Mouse (Mus musculus) lung, embryonic 15.5 days (tissue): Measurements from ENCODE around the gene Plekhb2. TPM values are rescaled to one million over a fixed set of nuclear protein-coding genes. Genes with fewer than 3 reads are reported as not detected.

Source experiments
- ATAC-seq: fragments of 200-750 bp; cut with Nextera tagmentation; 2 replicates; pipeline ENCODE4 v1.8.0; 2017; ENCODE audit warnings: moderate number of reproducible peaks, borderline replicate concordance; ENCODE audit not compliant: low FRiP score, low TSS enrichment; ENCODE audit errors: extremely low read depth
- H3K27ac ChIP-seq: fragments of 300-500 bp; sonication (generic); 2 replicates; pipeline ENCODE4 v1.5.1; 2015; ENCODE audit warnings: moderate library complexity, mild to moderate bottlenecking, inconsistent platforms
- H3K27me3 ChIP-seq: fragments of 300-500 bp; sonication (generic); 2 replicates; pipeline ENCODE4 v1.6.1; 2015; ENCODE audit warnings: inconsistent platforms
- H3K36me3 ChIP-seq: fragments of 300-500 bp; sonication (generic); 2 replicates; pipeline ENCODE4 v1.6.1; 2015; ENCODE audit warnings: inconsistent platforms
- H3K4me1 ChIP-seq: fragments of 300-500 bp; sonication (generic); 2 replicates; pipeline ENCODE4 v1.6.1; 2015; ENCODE audit warnings: inconsistent platforms
- H3K4me2 ChIP-seq: fragments of 300-500 bp; sonication (generic); 2 replicates; pipeline ENCODE4 v1.6.1; 2015; ENCODE audit warnings: inconsistent platforms, mild to moderate bottlenecking, moderate library complexity
- H3K4me3 ChIP-seq: fragments of 300-500 bp; sonication (generic); 2 replicates; pipeline ENCODE4 v1.5.1; 2015; ENCODE audit warnings: mild to moderate bottlenecking, inconsistent platforms
- H3K9ac ChIP-seq: fragments of 300-500 bp; sonication (generic); 2 replicates; pipeline ENCODE4 v1.6.1; 2015; ENCODE audit warnings: inconsistent platforms
- H3K9me3 ChIP-seq: fragments of 300-500 bp; sonication (generic); 2 replicates; pipeline ENCODE4 v1.6.1; 2016; ENCODE audit warnings: inconsistent platforms
- WGBS: fragments of 180-500 bp; shearing (Covaris S2); methylation state at CpG from one replicate; pipeline ENCODE4 v1.1.7; 2015; 5-methylcytosine and 5-hydroxymethylcytosine counted together
- polyA plus RNA-seq: library from polyadenylated mRNA; unstranded; fragments of >200 nt; fragmentation: Nextera tagmentation; extraction: Ambion mirVana; gene quantifications from 2 replicates; pipeline ENCODE4 v1.2.1, GENCODE M21; 2015

Plekhb2 gene
- polyA plus RNA-seq, 1 experiment from 2014 or later = 31.8 TPM

- Histone ChIP-seq H3K27me3 (no peaks in the 10 kb centered on the region), H3K4me3 (no peak overlapping the region), H3K9me3 (no peaks in the 10 kb centered on the region), H3K9ac (no peak overlapping the region), H3K36me3 (peaks cover 18% of the 10 kb centered on the region), H3K27ac (no peak overlapping the region), H3K4me2 (no peak overlapping the region), H3K4me1 (peaks cover 38% of the 10 kb centered on the region)
- 63% methylated on average over 6 of the region's 6 CpGs for WGBS
- no peak for ATAC-seq
Measured at GRCm38 (mm10) chr1:34837951-34838689, 11.7 kb upstream of the Plekhb2 start.

DNA sequence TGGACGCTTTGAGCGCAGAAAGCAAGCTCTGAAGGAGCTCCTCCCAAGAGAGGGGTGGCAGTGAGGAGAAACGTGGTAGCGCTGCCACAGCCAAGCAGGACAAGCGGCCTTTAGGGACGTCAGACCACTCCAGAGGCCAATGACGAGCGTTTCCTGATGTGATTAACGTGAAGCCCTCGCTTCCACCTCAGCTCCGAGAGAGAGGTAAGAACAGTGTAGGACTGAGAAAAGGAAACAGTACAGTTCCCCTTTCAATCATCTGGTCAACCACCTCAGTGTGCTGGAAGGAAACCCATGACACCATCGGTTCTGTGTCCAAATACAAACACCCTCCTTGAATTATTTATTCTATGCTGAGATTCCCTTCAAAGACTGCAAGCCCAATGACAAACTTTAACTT is 10.5 kb upstream of the Plekhb2 start:
- H3K4me2 ChIP-seq = 0 out of 2 replicates have a peak overlapping the region, but pooled peaks have one; percentile 4
- no peak for ATAC-seq
- WGBS = 42% methylated on average over 12 of the region's 12 CpGs
- no peak overlapping the region for H3K27ac ChIP-seq
- peaks cover 41% of the 10 kb centered on the region for H3K4me1 ChIP-seq
- H3K27me3 ChIP-seq = no peaks in the 10 kb centered on the region
- no peaks in the 10 kb centered on the region for H3K9me3 ChIP-seq
- no peak overlapping the region for H3K9ac ChIP-seq
- H3K4me3 ChIP-seq = no peak overlapping the region
- peaks cover 10% of the 10 kb centered on the region for H3K36me3 ChIP-seq

DNA sequence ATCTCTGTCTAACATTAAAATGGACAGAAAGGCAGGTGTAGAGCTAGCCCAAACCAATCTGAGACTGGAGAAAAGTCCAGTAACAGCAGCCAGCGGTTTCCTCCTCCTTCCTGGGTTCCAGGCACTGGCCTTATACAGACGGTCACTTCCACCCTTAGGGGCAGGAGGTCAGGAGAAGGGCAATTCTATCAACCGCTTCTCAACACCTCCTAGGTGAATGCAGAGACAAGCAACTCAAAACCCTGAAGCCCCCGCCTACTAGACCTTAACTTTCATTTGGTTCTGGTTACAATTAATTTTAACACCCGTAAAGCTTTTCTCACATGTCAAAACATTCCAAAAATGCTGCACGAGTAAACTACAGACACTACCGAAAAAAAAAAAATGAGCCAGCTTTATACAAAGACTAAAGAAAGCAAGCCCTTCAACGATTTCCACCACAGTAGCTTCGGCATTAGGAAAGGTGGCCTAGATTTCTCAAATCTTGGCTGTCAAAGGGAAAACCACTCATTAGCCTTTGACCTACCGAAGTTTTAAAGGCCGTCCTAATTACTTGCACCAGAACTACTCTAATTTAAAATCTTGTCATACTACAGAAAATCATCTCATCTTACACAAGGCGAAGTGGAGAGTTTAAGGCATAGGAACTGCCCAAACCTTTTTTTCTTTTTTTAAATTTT is 7.9 kb upstream of the Plekhb2 start:
- Histone ChIP-seq H3K4me3 (peak overlapping the region; percentile 61), H3K4me1 (peaks cover 32% of the 10 kb centered on the region), H3K9ac (peak overlapping the region; percentile 79), H3K27ac (peak overlapping the region; percentile 97), H3K27me3 (no peaks in the 10 kb centered on the region), H3K9me3 (no peaks in the 10 kb centered on the region), H3K4me2 (peak overlapping the region; percentile 77), H3K36me3 (peaks cover 3% of the 10 kb centered on the region; the same call in 1 of the 2 replicates)
- 1% methylated on average over 12 of the region's 12 CpGs for WGBS
- ATAC-seq = no peak

- ATAC-seq = peak; percentile 91
- Histone ChIP-seq H3K27ac (peak overlapping the region; percentile 97), H3K4me1 (peaks cover 29% of the 10 kb centered on the region), H3K9me3 (no peaks in the 10 kb centered on the region), H3K36me3 (0 out of 2 replicates have a peak, but pooled peaks cover under 1% of the 10 kb centered on the region), H3K27me3 (no peaks in the 10 kb centered on the region), H3K4me3 (peak overlapping the region; percentile 61), H3K4me2 (peak overlapping the region; percentile 77), H3K9ac (peak overlapping the region; percentile 79)
- under 1% methylated on average over 45 of the region's 51 CpGs for WGBS
Measured at GRCm38 (mm10) chr1:34842389-34842861, 7.4 kb upstream of the Plekhb2 start.

DNA sequence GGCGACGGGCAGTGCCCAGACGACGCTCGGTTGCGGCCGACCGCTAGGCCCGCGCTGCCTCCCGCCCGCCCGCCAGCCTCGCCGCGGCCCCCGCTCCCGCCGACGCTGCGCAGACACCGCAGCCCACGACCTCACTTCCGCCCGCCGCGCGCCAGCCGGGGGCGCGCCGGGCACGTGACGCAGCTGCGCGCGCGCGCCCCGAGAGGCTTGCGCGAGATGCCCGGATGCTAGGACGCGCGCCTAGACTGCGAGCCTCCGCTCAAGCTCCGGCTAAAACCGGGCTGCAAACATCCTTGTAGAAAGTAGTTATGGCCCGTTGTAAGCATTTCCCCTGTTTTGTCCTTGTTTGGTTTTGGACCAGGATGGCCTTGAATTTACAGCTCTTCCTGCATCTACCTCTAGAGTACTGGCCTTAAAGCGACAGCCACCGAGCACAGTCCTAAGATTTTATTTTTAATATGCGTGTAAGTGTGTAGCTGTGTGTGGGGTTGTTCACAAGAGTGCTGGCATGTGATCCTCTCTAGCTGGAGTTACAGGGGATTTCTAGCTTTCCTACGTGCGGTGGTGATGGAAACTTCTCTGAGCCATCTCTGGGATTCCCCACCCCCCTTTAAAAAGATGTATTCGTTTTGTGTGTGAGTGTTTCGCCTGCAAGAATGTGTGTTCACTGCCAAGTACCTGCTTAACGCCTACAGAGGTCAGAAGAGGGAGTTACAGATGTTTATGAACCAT is 6.7 kb upstream of the Plekhb2 start, which contains the start of gene Fam168b:
Gene Fam168b, minus strand, starts transcription at position 179 of the 732 bp plus-strand sequence.
- Histone ChIP-seq H3K27ac (peak within 1 kb of the TSS; percentile 97), H3K36me3 (no peaks in the 10 kb centered on the region), H3K9me3 (no peaks in the 10 kb centered on the region), H3K9ac (peak within 1 kb of the TSS; percentile 79), H3K27me3 (no peaks in the 10 kb centered on the region), H3K4me1 (peaks cover 26% of the 10 kb centered on the region), H3K4me3 (peak within 1 kb of the TSS; percentile 61), H3K4me2 (peak within 1 kb of the TSS; percentile 77)
- peak; percentile 92 for ATAC-seq
- under 1% methylated on average over 59 of the region's 59 CpGs for WGBS

- H3K4me3 ChIP-seq = no peak overlapping the region
- no peaks in the 10 kb centered on the region for H3K9me3 ChIP-seq
- no peaks in the 10 kb centered on the region for H3K36me3 ChIP-seq
- H3K4me2 ChIP-seq = no peak overlapping the region
- H3K4me1 ChIP-seq = 0 out of 2 replicates have a peak, but pooled peaks cover 4% of the 10 kb centered on the region
- no peak overlapping the region for H3K9ac ChIP-seq
- no peak overlapping the region for H3K27ac ChIP-seq
- ATAC-seq = no peak
- 77% methylated on average over 3 of the region's 3 CpGs for WGBS
- H3K27me3 ChIP-seq = no peaks in the 10 kb centered on the region
Measured at GRCm38 (mm10) chr1:34847070-34847469, 2.7 kb upstream of the Plekhb2 start.

DNA sequence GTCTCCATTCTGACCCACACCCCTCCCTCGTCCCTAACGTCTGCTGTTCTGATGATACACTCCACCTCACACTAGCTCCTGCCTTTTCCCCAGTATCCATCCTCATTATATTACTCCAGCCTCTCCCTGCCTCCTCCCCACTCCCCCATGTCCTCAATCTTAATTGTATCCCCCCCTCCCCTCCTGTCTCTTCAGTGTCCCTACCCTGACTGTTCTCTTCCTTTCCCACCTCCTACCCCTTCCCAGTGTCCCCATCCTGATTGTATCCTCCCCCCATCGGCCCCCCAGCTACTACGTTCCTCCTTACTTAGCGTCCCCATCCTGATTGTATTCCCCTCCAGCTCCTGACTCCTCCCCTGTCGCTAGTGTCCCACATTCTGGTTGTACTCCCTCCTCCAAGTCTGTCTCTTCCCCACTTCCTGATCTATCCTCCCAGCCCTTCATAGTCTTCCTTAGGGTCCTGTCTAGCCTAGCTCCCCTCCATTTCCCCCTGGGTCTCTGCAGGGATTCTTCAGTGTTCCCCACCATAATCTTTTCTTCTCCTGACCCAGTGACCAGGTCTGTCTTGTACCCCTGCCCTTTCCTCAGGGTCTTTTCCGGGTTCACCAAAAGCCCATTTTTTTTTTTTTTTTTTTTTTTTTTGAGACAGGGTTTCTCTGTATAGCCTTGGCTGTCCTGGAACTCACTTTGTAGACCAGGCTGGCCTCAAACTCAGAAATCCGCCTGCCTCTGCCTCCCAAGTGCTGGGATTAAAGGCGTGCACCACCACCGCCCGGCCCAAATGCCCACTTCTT is 764 bp downstream of the Plekhb2 start:
- peak overlapping the region; percentile 69 for H3K9ac ChIP-seq
- peak; percentile 25; the same call in 1 of the 2 replicates for ATAC-seq
- H3K27ac ChIP-seq = no peak overlapping the region
- H3K4me2 ChIP-seq = peak overlapping the region; percentile 89
- 46% methylated on average over 11 of the region's 11 CpGs for WGBS
- H3K27me3 ChIP-seq = no peaks in the 10 kb centered on the region
- H3K4me3 ChIP-seq = peak overlapping the region; percentile 63
- no peaks in the 10 kb centered on the region for H3K9me3 ChIP-seq
- H3K36me3 ChIP-seq = no peaks in the 10 kb centered on the region
- H3K4me1 ChIP-seq = no peaks in the 10 kb centered on the region

DNA sequence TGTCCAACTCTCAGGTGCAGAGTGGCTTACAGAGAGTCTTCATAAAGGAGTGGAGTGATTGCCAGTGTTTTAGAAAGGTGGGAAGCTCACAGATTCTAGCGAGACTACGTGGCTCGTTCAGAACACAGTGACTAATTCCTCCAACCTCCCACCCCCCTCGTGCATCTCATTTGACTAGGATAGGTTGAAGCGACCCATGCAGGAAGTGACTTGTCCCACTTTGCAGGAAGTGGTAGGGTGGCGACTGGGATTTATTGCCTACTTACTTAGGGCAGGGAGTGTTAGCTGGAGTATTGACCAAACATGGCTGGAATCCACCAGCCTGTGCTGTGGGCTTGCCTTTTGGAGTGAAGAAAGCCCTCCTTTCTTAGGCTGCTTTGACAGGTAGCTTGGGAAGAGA is 1.8 kb downstream of the Plekhb2 start:
- Histone ChIP-seq H3K9me3 (no peaks in the 10 kb centered on the region), H3K4me3 (no peak overlapping the region), H3K9ac (no peak overlapping the region), H3K4me2 (peak overlapping the region; percentile 27; the same call in 1 of the 2 replicates), H3K27me3 (no peaks in the 10 kb centered on the region), H3K36me3 (no peaks in the 10 kb centered on the region), H3K4me1 (no peaks in the 10 kb centered on the region), H3K27ac (no peak overlapping the region)
- WGBS = 46% methylated on average over 6 of the region's 6 CpGs
- ATAC-seq = no peak

- no peaks in the 10 kb centered on the region for H3K4me1 ChIP-seq
- no peak overlapping the region for H3K9ac ChIP-seq
- H3K27me3 ChIP-seq = no peaks in the 10 kb centered on the region
- no peak overlapping the region for H3K4me3 ChIP-seq
- H3K27ac ChIP-seq = no peak overlapping the region
- H3K9me3 ChIP-seq = no peaks in the 10 kb centered on the region
- no peak for ATAC-seq
- no peaks in the 10 kb centered on the region for H3K36me3 ChIP-seq
- no peak overlapping the region for H3K4me2 ChIP-seq
- 73% methylated on average over 11 of the region's 11 CpGs for WGBS
Measured at GRCm38 (mm10) chr1:34852116-34852878, 2.5 kb downstream of the Plekhb2 start.

DNA sequence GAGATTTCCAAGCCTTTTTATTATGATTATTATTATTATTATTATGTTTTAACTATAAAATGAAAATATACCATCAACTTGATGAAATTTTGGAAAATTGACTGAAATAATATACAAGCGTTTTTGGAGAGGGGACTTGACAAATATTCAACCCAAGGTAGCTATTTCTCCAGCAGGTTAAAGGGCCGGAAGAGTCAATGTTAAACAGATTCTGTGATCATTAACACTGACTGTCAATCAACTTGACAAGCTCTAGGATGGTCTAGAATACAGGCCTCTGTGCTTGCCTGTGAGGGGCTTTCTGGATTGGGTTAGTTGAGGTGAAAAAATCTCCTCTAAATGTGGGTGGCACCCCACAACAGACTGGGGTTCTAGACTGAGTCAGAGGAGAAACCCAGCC is 4.0 kb downstream of the Plekhb2 start:
- WGBS = 74% methylated on average over 2 of the region's 2 CpGs
- Histone ChIP-seq H3K9ac (no peak overlapping the region), H3K27ac (no peak overlapping the region), H3K9me3 (no peaks in the 10 kb centered on the region), H3K4me2 (no peak overlapping the region), H3K27me3 (no peaks in the 10 kb centered on the region), H3K36me3 (no peaks in the 10 kb centered on the region), H3K4me3 (no peak overlapping the region), H3K4me1 (no peaks in the 10 kb centered on the region)
- no peak for ATAC-seq
